Mouse (Mus musculus): Measurements from ENCODE around the gene Dip2b.

DNA sequence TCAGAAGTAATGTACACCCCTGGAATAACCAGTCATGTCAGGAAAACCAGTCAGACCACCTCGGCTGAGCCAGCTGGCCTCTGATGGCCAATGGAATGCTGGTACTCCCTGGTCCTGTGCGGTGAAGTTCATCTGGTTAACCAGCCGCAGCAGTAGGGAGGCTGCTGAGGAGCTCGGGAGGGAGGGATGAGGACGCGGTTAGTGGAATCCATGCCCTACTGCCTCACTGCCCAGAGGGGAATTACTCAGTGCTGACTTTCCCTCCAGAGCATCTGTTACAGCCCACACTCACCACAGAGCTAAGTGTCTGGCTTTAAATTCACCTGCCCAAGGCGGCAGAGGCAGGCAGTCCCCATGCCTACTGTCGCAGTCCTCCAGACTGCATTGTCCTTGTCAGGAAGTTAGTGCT is 51.2 kb downstream of the Dip2b start:
- peak; percentile 25 for TF ChIP-seq USF1 (IDR thresholded peaks at IDR 0.05; ENCODE audit: low read depth)
- TF ChIP-seq SRF (IDR thresholded peaks at IDR 0.05; ENCODE audit: control insufficient read depth, insufficient read length, low read depth) = no peak
- TF ChIP-seq TCF12 (IDR thresholded peaks at IDR 0.05; ENCODE audit: insufficient read depth, poor library complexity, severe bottlenecking) = peak; percentile 26

Data from myocyte (in vitro differentiated cells).